Mouse (Mus musculus): Measurements from ENCODE around the gene Lyrm1.

- TF ChIP-seq CTCF (IDR thresholded peaks at IDR 0.05; ENCODE audit: low read depth) = no peak
- no peak for TF ChIP-seq EP300 (optimal IDR thresholded peaks at IDR 0.05)
Measured at GRCm38 (mm10) chr7:119959091-119959490, 63.4 kb downstream of the Lyrm1 start.
